Mouse (Mus musculus) lung, postnatal 0 days (tissue): ENCODE measurements around the gene Map4. TPM values are rescaled to one million over a fixed set of nuclear protein-coding genes. Genes with fewer than 3 reads are reported as not detected.

Experiments used
- ATAC-seq: fragments of 200-750 bp; cut with Nextera tagmentation; 2 replicates; pipeline ENCODE4 v1.8.0; 2017; ENCODE audit warnings: moderate library complexity
- DNase-seq: peaks from one replicate; pipeline ENCODE4 v3.0.0-alpha.2; 2016; ENCODE audit warnings: low spot score
- H3K27ac ChIP-seq: fragments of 300-500 bp; sonication (generic); 2 replicates; pipeline ENCODE4 v1.5.1; 2014; ENCODE audit warnings: antibody characterized with exemption, mild to moderate bottlenecking, low read length, mixed read lengths
- H3K27me3 ChIP-seq: fragments of 300-500 bp; sonication (generic); replicated peaks from 2 replicates; pipeline ENCODE4 v1.6.1; 2014; ENCODE audit warnings: low read length, mixed read lengths; ENCODE audit not compliant: insufficient read depth
- H3K36me3 ChIP-seq: fragments of 300-500 bp; sonication (generic); 2 replicates; pipeline ENCODE4 v1.6.1; 2014; ENCODE audit warnings: low read length, mixed read lengths; ENCODE audit not compliant: insufficient read depth
- H3K4me1 ChIP-seq: fragments of 300-500 bp; sonication (generic); 2 replicates; pipeline ENCODE4 v1.6.1; 2014; ENCODE audit warnings: antibody characterized with exemption, low read depth, low read length, mixed read lengths; ENCODE audit not compliant: insufficient read depth
- H3K4me2 ChIP-seq: fragments of 300-500 bp; sonication (generic); replicated peaks from 2 replicates; pipeline ENCODE4 v1.6.1; 2014; ENCODE audit warnings: low read depth, mild to moderate bottlenecking, low read length, moderate library complexity, mixed read lengths
- H3K4me3 ChIP-seq: fragments of 300-500 bp; sonication (generic); 2 replicates; pipeline ENCODE4 v1.5.1; 2014; ENCODE audit warnings: low read depth, low read length
- H3K9ac ChIP-seq: fragments of 300-500 bp; sonication (generic); replicated peaks from 2 replicates; pipeline ENCODE4 v1.6.1; 2014; ENCODE audit warnings: low read depth, mild to moderate bottlenecking
- H3K9me3 ChIP-seq: fragments of 300-500 bp; sonication (generic); 2 replicates; pipeline ENCODE4 v1.6.1; 2016; ENCODE audit warnings: low read length, mixed read lengths
- CTCF ChIP-seq: IDR thresholded peaks from 2 replicates; pipeline ENCODE4 v1.5.1; 2016; ENCODE audit warnings: antibody characterized with exemption, mild to moderate bottlenecking
- EP300 ChIP-seq: IDR thresholded peaks from 2 replicates; pipeline ENCODE4 v1.6.1; 2016; ENCODE audit warnings: antibody characterized with exemption, mild to moderate bottlenecking, control low read depth
- WGBS: fragments of 180-500 bp; shearing (Covaris S2); extraction: QIAGEN DNeasy Blood & Tissue Kit; methylation state at CpG from one replicate; pipeline ENCODE4 v1.1.7; 2014; 5-methylcytosine and 5-hydroxymethylcytosine counted together
- polyA plus RNA-seq: library from polyadenylated mRNA; unstranded; fragments of >200 nt; fragmentation: Nextera tagmentation; extraction: Ambion mirVana; gene quantifications from 2 replicates; pipeline ENCODE4 v1.2.1, GENCODE M21; 2015

Map4 gene
- polyA plus RNA-seq, 1 experiment from 2014 or later = 35.6 TPM

GRCm38 (mm10) chr9:109914269-109914926, 16.9 kb upstream of the Map4 start:
- peak; percentile 57 for ATAC-seq

GRCm38 (mm10) chr9:109917931-109918330, 13.3 kb upstream of the Map4 start:
- no peak overlapping the region for H3K4me2 ChIP-seq
- ATAC-seq (no peak), DNase-seq (no peak)

More at GRCm38 (mm10) chr9:109914269-109914926, 16.9 kb upstream of the Map4 start:
- Histone ChIP-seq H3K4me1 (no peaks in the 10 kb centered on the region), H3K4me3 (no peak overlapping the region), H3K9me3 (no peaks in the 10 kb centered on the region), H3K27ac (no peak overlapping the region), H3K36me3 (no peaks in the 10 kb centered on the region), H3K9ac (no peak overlapping the region), H3K27me3 (no peaks in the 10 kb centered on the region), H3K4me2 (no peak overlapping the region)
- DNase-seq = peak; percentile 36
- TF ChIP-seq CTCF (peak; percentile 27; the same call in 1 of the 2 replicates), EP300 (no peak)
- WGBS = 44% methylated on average over 4 of the region's 4 CpGs

GRCm38 (mm10) chr9:109929131-109929530, 2.1 kb upstream of the Map4 start:
- ATAC-seq (no peak), DNase-seq (no peak)
- no peaks in the 10 kb centered on the region for H3K27me3 ChIP-seq
- no peak overlapping the region for H3K4me2 ChIP-seq
- no peak overlapping the region for H3K4me3 ChIP-seq
- H3K36me3 ChIP-seq = no peaks in the 10 kb centered on the region
- TF ChIP-seq EP300 = no peak
- no peak for TF ChIP-seq CTCF
- no peaks in the 10 kb centered on the region for H3K4me1 ChIP-seq
- H3K27ac ChIP-seq = no peak overlapping the region
- H3K9me3 ChIP-seq = no peaks in the 10 kb centered on the region
- no peak overlapping the region for H3K9ac ChIP-seq
- 97% methylated on average over 3 of the region's 3 CpGs for WGBS

More at GRCm38 (mm10) chr9:109917931-109918330, 13.3 kb upstream of the Map4 start:
- no peak for TF ChIP-seq EP300
- TF ChIP-seq CTCF = no peak
- H3K27ac ChIP-seq = no peak overlapping the region
- H3K4me3 ChIP-seq = no peak overlapping the region
- 72% methylated on average over 2 of the region's 2 CpGs for WGBS
- H3K4me1 ChIP-seq = no peaks in the 10 kb centered on the region
- no peaks in the 10 kb centered on the region for H3K27me3 ChIP-seq
- no peaks in the 10 kb centered on the region for H3K36me3 ChIP-seq
- no peaks in the 10 kb centered on the region for H3K9me3 ChIP-seq
- no peak overlapping the region for H3K9ac ChIP-seq

GRCm38 (mm10) chr9:109930063-109930462, 1.2 kb upstream of the Map4 start:
- H3K4me3 ChIP-seq = no peak overlapping the region
- H3K9ac ChIP-seq = no peak overlapping the region
- H3K4me1 ChIP-seq = no peaks in the 10 kb centered on the region
- H3K36me3 ChIP-seq = no peaks in the 10 kb centered on the region
- DNase-seq (no peak), ATAC-seq (no peak)
- no peak overlapping the region for H3K27ac ChIP-seq
- no peaks in the 10 kb centered on the region for H3K9me3 ChIP-seq
- no peak overlapping the region for H3K4me2 ChIP-seq
- H3K27me3 ChIP-seq = no peaks in the 10 kb centered on the region
- TF ChIP-seq EP300 (no peak), CTCF (no peak)
- WGBS = 91% methylated on average over 5 of the region's 5 CpGs

DNA sequence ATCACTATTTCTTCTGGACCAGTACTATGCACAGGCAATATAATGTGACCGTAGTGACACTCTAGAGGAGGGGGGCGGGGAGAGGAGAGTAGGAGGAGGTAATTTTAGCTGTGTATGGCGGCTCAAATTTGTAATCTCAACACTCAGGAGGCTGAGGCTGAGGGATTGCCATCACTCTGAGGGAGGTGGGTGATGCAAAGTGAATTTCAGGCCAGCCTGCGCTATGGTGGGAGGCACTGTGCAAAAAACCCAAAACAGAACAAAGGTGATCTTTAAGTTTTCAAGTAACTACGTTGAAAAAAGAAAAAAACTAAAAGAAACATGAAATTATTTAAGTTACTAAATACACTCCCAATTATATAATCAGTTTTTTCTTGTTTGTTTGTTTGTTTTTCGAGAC, 508 bp upstream of the Map4 start:
- Histone ChIP-seq H3K9ac (no peak overlapping the region), H3K4me2 (peak overlapping the region; percentile 79; the same call in 1 of the 2 replicates), H3K27me3 (no peaks in the 10 kb centered on the region)

DNA sequence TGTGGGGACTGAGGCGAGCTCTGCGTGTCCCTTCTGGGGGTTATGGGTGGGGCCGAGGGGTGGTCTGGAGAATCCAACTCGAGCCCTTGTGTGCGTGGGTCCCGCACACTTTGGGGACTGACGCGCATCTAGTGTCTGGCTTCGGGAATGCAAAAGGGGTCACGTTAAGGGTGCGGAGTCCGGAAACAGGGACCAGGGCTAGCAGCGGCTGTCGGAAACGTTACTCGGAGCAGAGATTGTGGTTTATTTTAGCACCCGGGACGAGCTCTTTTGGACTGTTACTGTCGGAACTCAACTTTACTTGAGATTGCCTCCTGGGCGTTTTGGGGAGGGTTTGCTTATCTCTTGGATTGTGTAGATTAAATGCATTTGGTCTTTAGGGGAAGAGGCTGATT, 1.1 kb downstream of the Map4 start:
- Histone ChIP-seq H3K27ac (peak overlapping the region; percentile 96), H3K4me1 (no peaks in the 10 kb centered on the region), H3K36me3 (no peaks in the 10 kb centered on the region), H3K27me3 (no peaks in the 10 kb centered on the region), H3K9ac (peak overlapping the region; percentile 92), H3K4me2 (peak overlapping the region; percentile 79), H3K4me3 (peak overlapping the region; percentile 93), H3K9me3 (no peaks in the 10 kb centered on the region)
- ATAC-seq (no peak), DNase-seq (peak; percentile 63)
- TF ChIP-seq CTCF (no peak), EP300 (no peak)
- under 1% methylated on average over 20 of the region's 20 CpGs for WGBS

More for the DNA sequence above, 508 bp upstream of the Map4 start:
- Histone ChIP-seq H3K36me3 (no peaks in the 10 kb centered on the region), H3K4me3 (peak overlapping the region; percentile 93; the same call in 1 of the 2 replicates), H3K4me1 (no peaks in the 10 kb centered on the region), H3K9me3 (no peaks in the 10 kb centered on the region), H3K27ac (peak overlapping the region; percentile 96)
- DNase-seq (no peak), ATAC-seq (no peak)
- 69% methylated on average over 6 of the region's 6 CpGs for whole genome bisulfite sequencing
- TF ChIP-seq CTCF (no peak), EP300 (no peak)
